Comparison of ENCODE assay signal across 16 mouse cellular contexts in genomic region chr1:34277259-34277658, GRCm38 (mm10).
"Had no signal": no experiment of that assay in that cellular context is flagged by ENCODE, and none has a peak within 500 bp of the region (broad histone marks: within the 10 kb centered on the region; RNA-seq: fewer than 3 reads in every experiment).

No protein-coding gene starts in this region.

- H3K27me3 ChIP-seq: limb, embryonic 13.5 days; neural tube, embryonic 15.5 days had no signal

- H3K4me3 ChIP-seq: layer of hippocampus, adult 2 months; limb, embryonic 13.5 days; midbrain, embryonic 10.5 days; myocyte; neural tube, embryonic 15.5 days had no signal

- H3K27ac ChIP-seq: layer of hippocampus, adult 2 months; limb, embryonic 13.5 days; liver, embryonic 14.5 days; midbrain, embryonic 10.5 days; neural tube, embryonic 15.5 days had no signal

- DNase-seq: kidney, postnatal 10 days; kidney, postnatal 4 days; left cerebral cortex, postnatal 4 days; lung, adult 18-20 months; lung, postnatal 10 days; lung, postnatal 4 days; midbrain, embryonic 14.5 days; right cerebral cortex, adult 18-20 months; right cerebral cortex, postnatal 25 days; thymus, postnatal 36 days had no signal

- H3K4me1 ChIP-seq: limb, embryonic 13.5 days; midbrain, embryonic 10.5 days; neural tube, embryonic 15.5 days had no signal

- H3K4me2 ChIP-seq: limb, embryonic 13.5 days; neural tube, embryonic 15.5 days had no signal

- H3K9me3 ChIP-seq: limb, embryonic 13.5 days; midbrain, embryonic 10.5 days; neural tube, embryonic 15.5 days had no signal

- H3K9ac ChIP-seq: limb, embryonic 13.5 days; liver, embryonic 14.5 days; neural tube, embryonic 15.5 days had no signal
